Mouse (Mus musculus) sigmoid colon, adult 10 weeks (tissue): ENCODE results near the gene Olfr1042. TPM values are rescaled to one million over a fixed set of nuclear protein-coding genes. Genes with fewer than 3 reads are reported as not detected.

Source experiments
- polyA plus RNA-seq: library from polyadenylated mRNA; stranded (reverse); fragments of 350-450 nt; fragmentation: Illumina TruSeq; extraction: RNeasy Lipid Tissue Mini Kit (QIAGEN cat#74804); gene quantifications from one replicate; pipeline ENCODE4 v1.2.3, GENCODE M21; 2014; ENCODE audit warnings: low read depth, low replicate concordance

Olfr1042 gene
- polyA plus RNA-seq = not detected

DNA sequence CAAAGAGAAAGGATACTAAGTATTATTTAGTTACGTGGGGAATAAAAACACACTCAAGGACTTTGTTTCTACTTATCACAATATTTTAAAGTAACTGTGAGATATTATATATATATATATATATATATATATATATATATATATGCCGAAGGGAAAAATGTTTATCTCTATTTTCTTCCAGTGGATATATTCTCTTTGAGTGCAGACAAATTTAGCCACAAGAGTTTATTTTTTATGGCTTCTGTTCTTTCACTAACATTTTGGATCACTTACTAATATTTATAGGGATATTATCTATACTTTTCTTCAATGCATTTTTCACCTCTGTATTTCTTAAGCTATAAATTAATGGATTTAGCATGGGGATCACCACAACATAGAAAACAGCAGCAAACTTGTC is at the start of gene Olfr1042:
Gene Olfr1042 (minus strand): TSS at position 101 of the 400 bp plus-strand sequence.

DNA sequence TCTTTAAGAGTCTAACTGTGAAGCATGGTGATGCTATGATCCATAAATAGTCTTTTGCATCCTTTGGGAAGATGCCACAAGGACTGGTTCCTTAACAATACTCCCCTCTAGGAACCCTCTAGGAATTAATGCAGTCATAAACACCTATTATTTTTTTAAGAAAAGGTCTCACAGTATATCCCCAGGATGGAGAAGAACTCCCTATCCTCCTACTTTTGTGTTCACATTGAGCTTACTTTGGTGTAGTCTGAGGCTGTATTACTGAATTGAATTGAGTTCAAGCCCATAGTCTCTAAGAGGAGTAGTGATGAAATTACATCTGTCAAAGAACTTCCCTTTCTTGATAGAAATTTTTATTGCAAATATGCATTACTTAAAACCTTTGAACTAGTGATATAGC is 41.3 kb upstream of the Olfr1042 start, which contains the start of gene Olfr1045:
Gene Olfr1045 (minus strand): TSS at position 101 of the 400 bp plus-strand sequence.

DNA sequence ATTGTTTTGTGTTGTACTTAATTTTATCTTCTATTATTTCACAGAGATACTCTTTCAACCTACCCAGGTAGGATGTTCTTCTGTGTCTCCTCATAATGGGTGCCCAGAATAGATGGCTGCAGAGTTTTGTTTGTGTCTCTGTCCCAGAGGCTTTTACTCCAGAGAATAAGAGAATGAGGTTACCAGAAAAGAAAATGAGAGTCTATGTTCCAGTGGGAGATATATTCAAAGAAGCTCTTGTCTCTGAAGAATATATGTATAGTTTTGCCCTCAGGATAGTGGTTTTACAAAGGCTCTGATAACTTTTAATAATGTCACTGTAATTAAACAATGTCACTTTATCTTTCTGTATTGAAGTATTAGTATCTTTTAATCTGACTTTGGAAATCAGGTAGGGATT is 23.9 kb upstream of the Olfr1042 start, which contains the start of gene Olfr52:
Gene Olfr52 (minus strand): TSS at position 101 of the 400 bp plus-strand sequence.

DNA sequence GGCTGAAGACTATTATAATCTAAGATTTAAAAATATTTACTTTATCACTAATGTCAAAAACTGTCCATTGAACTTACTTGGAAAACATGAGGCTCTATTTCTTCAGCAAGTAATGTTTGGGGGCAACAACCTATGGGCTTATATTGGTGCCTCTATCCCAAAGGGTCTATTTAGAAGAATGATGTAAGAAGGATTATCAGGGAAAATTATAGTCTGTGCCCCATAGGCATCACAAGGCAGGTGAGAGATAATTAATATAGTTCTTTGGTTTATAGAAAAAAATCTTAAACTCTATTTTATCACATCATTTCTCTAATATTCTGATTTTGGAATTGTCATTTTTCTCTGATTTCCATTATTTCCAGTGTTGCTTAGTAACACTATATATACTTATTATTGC is 16.1 kb upstream of the Olfr1042 start, which contains the start of gene Olfr1044:
Gene Olfr1044 (minus strand): TSS at position 101 of the 400 bp plus-strand sequence.

DNA sequence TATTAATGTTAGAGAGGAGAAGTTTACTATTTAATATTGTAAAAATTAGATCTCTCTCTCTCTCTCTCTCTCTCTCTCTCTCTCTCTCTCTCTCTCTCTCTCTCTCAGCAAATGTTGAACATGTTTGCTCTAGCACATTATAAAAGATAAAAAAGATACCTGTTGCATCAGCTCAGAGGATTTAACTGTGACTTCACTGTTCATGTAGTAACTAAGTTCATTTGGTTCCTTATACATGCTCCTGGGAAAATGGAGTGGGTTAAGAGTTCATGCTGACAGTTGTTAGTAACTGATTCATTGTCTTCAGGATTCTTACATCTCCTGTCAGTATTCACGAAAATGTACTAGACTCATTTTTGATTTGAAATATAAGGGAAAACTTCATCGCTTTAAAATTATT is 5.8 kb upstream of the Olfr1042 start, which contains the start of gene Olfr1043:
Gene Olfr1043 (minus strand): TSS at position 101 of the 400 bp plus-strand sequence.

DNA sequence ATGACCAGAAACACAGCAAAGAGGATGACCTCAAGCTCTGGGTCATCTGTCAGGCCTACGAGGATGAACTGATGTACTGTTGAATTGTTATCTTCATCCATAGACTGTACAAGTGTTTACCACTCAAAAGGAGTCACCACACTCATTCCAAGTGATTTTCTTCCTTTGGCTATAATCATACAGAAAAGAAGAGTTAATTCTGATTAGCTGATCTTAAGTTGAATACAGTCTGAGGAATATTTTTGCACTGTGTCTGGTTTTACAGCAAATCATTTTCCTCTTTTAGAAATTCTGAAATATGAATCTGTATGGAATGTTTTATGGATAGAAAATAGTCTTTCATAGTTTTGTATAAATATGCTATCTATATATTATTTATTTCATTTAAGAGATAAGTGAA is 15.0 kb downstream of the Olfr1042 start, which contains the start of gene Olfr1040:
Gene Olfr1040 (minus strand): TSS at position 101 of the 400 bp plus-strand sequence.

DNA sequence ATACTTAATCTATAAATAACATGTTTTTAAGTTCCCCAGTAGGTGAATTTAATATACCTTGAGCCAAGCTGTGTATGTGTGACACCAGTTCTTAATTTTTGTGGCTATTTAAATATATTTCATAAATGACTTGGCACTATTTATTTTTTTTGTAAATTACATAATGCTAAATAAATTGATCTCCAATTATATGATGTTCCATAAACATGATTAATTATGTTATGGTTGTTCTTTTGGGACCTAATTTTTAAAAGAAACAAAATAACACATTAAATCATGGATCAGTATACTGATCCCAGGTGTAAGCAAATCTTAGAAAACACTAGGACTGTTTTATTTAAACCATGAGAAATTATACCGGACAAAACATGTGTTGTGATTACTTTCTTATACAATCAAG is 25.8 kb downstream of the Olfr1042 start, which contains the start of gene Olfr1039:
Gene Olfr1039 (minus strand): TSS at position 101 of the 400 bp plus-strand sequence.

Other genes starting within 250 kb of the Olfr1042 start
- not detected for gene Olfr1025-ps1, start 246.6 kb downstream of the Olfr1042 start, polyA plus RNA-seq
- gene Olfr1026, start 240.3 kb downstream of the Olfr1042 start, polyA plus RNA-seq = not detected
- not detected for gene Olfr1028, start 211.4 kb downstream of the Olfr1042 start, polyA plus RNA-seq
- gene Olfr1029, start 187.9 kb downstream of the Olfr1042 start, polyA plus RNA-seq = 0.09 TPM
- not detected for gene Olfr1030, start 182.6 kb downstream of the Olfr1042 start, polyA plus RNA-seq
- gene Olfr1031, start 171.5 kb downstream of the Olfr1042 start, polyA plus RNA-seq = not detected
- not detected for gene Olfr1032, start 156.3 kb downstream of the Olfr1042 start, polyA plus RNA-seq
- gene Olfr1033, start 141.2 kb downstream of the Olfr1042 start, polyA plus RNA-seq = 4.1 TPM
- gene Olfr1034, start 116.0 kb downstream of the Olfr1042 start, polyA plus RNA-seq = 0.57 TPM
- not detected for gene Olfr1036, start 87.8 kb downstream of the Olfr1042 start, polyA plus RNA-seq
- not detected for gene Olfr1037, start 74.5 kb downstream of the Olfr1042 start, polyA plus RNA-seq
- not detected for gene Olfr1039, start 25.9 kb downstream of the Olfr1042 start, polyA plus RNA-seq
- not detected for gene Olfr1040, start 15.1 kb downstream of the Olfr1042 start, polyA plus RNA-seq
- gene Olfr1043, start 5.7 kb upstream of the Olfr1042 start, polyA plus RNA-seq = not detected
- not detected for gene Olfr1044, start 16.0 kb upstream of the Olfr1042 start, polyA plus RNA-seq
- gene Olfr52, start 23.8 kb upstream of the Olfr1042 start, polyA plus RNA-seq = not detected
- not detected for gene Olfr1045, start 41.2 kb upstream of the Olfr1042 start, polyA plus RNA-seq
- gene Olfr1046, start 57.5 kb upstream of the Olfr1042 start, polyA plus RNA-seq = not detected
- not detected for gene Olfr1047, start 69.6 kb upstream of the Olfr1042 start, polyA plus RNA-seq
- gene Olfr1048, start 78.5 kb upstream of the Olfr1042 start, polyA plus RNA-seq = not detected
- gene Olfr1049, start 96.5 kb upstream of the Olfr1042 start, polyA plus RNA-seq = not detected
- not detected for gene Olfr1051, start 117.2 kb upstream of the Olfr1042 start, polyA plus RNA-seq
- not detected for gene Olfr1052, start 130.6 kb upstream of the Olfr1042 start, polyA plus RNA-seq
- not detected for gene Olfr1053, start 153.4 kb upstream of the Olfr1042 start, polyA plus RNA-seq
- not detected for gene Olfr1054, start 173.6 kb upstream of the Olfr1042 start, polyA plus RNA-seq
- not detected for gene Olfr1055, start 188.4 kb upstream of the Olfr1042 start, polyA plus RNA-seq
- gene Olfr1056, start 200.6 kb upstream of the Olfr1042 start, polyA plus RNA-seq = not detected
- not detected for gene Olfr1057, start 216.6 kb upstream of the Olfr1042 start, polyA plus RNA-seq
- gene Olfr1058, start 226.7 kb upstream of the Olfr1042 start, polyA plus RNA-seq = not detected